Mouse (Mus musculus): ENCODE data around the gene Pitpnc1.
A peak's percentile ranks its signal among the peaks of the same experiment; 100 is the strongest.

Pitpnc1 gene

GRCm38 (mm10) chr11:107327326-107327725 is 143.2 kb downstream of the Pitpnc1 start:
- no peak for DNase-seq (ENCODE audit: low spot score)

- DNase-seq (ENCODE audit: low spot score): no peak
Measured at GRCm38 (mm10) chr11:107325739-107326725, 144.5 kb downstream of the Pitpnc1 start.

GRCm38 (mm10) chr11:107325226-107325625 is 145.3 kb downstream of the Pitpnc1 start:
- DNase-seq (ENCODE audit: low spot score): no peak

- DNase-seq (ENCODE audit: low spot score): no peak
Measured at GRCm38 (mm10) chr11:107323173-107323572, 147.3 kb downstream of the Pitpnc1 start.

- no peak for DNase-seq (ENCODE audit: low spot score)
Measured at GRCm38 (mm10) chr11:107322226-107322625, 148.3 kb downstream of the Pitpnc1 start.

- DNase-seq (ENCODE audit: low spot score): no peak
Measured at GRCm38 (mm10) chr11:107321819-107322218, 148.7 kb downstream of the Pitpnc1 start.

- no peak for DNase-seq (ENCODE audit: low spot score)
Measured at GRCm38 (mm10) chr11:107319861-107320260, 150.6 kb downstream of the Pitpnc1 start.

GRCm38 (mm10) chr11:107317653-107318281 is 152.7 kb downstream of the Pitpnc1 start:
- no peak for DNase-seq (ENCODE audit: low spot score)

GRCm38 (mm10) chr11:107315475-107315874 is 155.0 kb downstream of the Pitpnc1 start:
- no peak for DNase-seq (ENCODE audit: low spot score)

GRCm38 (mm10) chr11:107310338-107311121 is 160.0 kb downstream of the Pitpnc1 start:
- no peak for DNase-seq (ENCODE audit: low spot score)

- no peak for DNase-seq (ENCODE audit: low spot score)
Measured at GRCm38 (mm10) chr11:107306170-107306569, 164.3 kb downstream of the Pitpnc1 start.

GRCm38 (mm10) chr11:107302141-107302540 is 168.4 kb downstream of the Pitpnc1 start:
- DNase-seq (ENCODE audit: low spot score): no peak

GRCm38 (mm10) chr11:107300235-107300634 is 170.3 kb downstream of the Pitpnc1 start:
- no peak for DNase-seq (ENCODE audit: low spot score)

- DNase-seq (ENCODE audit: low spot score): no peak
Measured at GRCm38 (mm10) chr11:107299511-107300120, 170.9 kb downstream of the Pitpnc1 start.

GRCm38 (mm10) chr11:107296176-107296575 is 174.3 kb downstream of the Pitpnc1 start:
- no peak for DNase-seq (ENCODE audit: low spot score)

GRCm38 (mm10) chr11:107292036-107292435 is 178.5 kb downstream of the Pitpnc1 start:
- no peak for DNase-seq (ENCODE audit: low spot score)

- DNase-seq (ENCODE audit: low spot score): no peak
Measured at GRCm38 (mm10) chr11:107288186-107288563, 182.3 kb downstream of the Pitpnc1 start.

- DNase-seq (ENCODE audit: low spot score): no peak
Measured at GRCm38 (mm10) chr11:107287215-107288185, 183.0 kb downstream of the Pitpnc1 start.

GRCm38 (mm10) chr11:107285731-107286130 is 184.8 kb downstream of the Pitpnc1 start:
- DNase-seq (ENCODE audit: low spot score): peak; percentile 12

GRCm38 (mm10) chr11:107283632-107284031 is 186.9 kb downstream of the Pitpnc1 start:
- no peak for DNase-seq (ENCODE audit: low spot score)

- no peak for DNase-seq (ENCODE audit: low spot score)
Measured at GRCm38 (mm10) chr11:107282481-107282880, 188.0 kb downstream of the Pitpnc1 start.

Measured in lung, postnatal 25 days (tissue).